Mouse (Mus musculus): ENCODE results near the gene Unc45b.

The Unc45b gene

GRCm38 (mm10) chr11:82910250-82910649 lies at the start of gene Unc45b:
Gene Unc45b, plus strand, starts transcription at chr11:82910550.
- no peak for DNase-seq (ENCODE audit: inconsistent age in 2 of 2, low spot score in 1 of 2)

GRCm38 (mm10) chr11:82860759-82861158 lies 49.6 kb upstream of the Unc45b start:
- no peak for DNase-seq (ENCODE audit: inconsistent age in 2 of 2, low spot score in 1 of 2)

- DNase-seq (ENCODE audit: inconsistent age in 2 of 2, low spot score in 1 of 2): peak; percentile 15 to 49
Measured at GRCm38 (mm10) chr11:82861558-82861957, 48.8 kb upstream of the Unc45b start.

- DNase-seq (ENCODE audit: inconsistent age in 2 of 2, low spot score in 1 of 2): no peak
Measured at GRCm38 (mm10) chr11:82862638-82863037, 47.7 kb upstream of the Unc45b start.

GRCm38 (mm10) chr11:82863059-82863458 lies 47.3 kb upstream of the Unc45b start:
- DNase-seq (ENCODE audit: inconsistent age in 2 of 2, low spot score in 1 of 2): no peak

- no peak for DNase-seq (ENCODE audit: inconsistent age in 2 of 2, low spot score in 1 of 2)
Measured at GRCm38 (mm10) chr11:82863488-82863931, 46.8 kb upstream of the Unc45b start.

GRCm38 (mm10) chr11:82865957-82866356 lies 44.4 kb upstream of the Unc45b start:
- DNase-seq (ENCODE audit: inconsistent age in 2 of 2, low spot score in 1 of 2): no peak

GRCm38 (mm10) chr11:82866850-82867564 lies 43.3 kb upstream of the Unc45b start:
- no peak for DNase-seq (ENCODE audit: inconsistent age in 2 of 2, low spot score in 1 of 2)

GRCm38 (mm10) chr11:82867956-82868355 lies 42.4 kb upstream of the Unc45b start:
- no peak for DNase-seq (ENCODE audit: inconsistent age in 2 of 2, low spot score in 1 of 2)

- DNase-seq (ENCODE audit: inconsistent age in 2 of 2, low spot score in 1 of 2): no peak
Measured at GRCm38 (mm10) chr11:82869506-82870172, 40.7 kb upstream of the Unc45b start.

- DNase-seq (ENCODE audit: inconsistent age in 2 of 2, low spot score in 1 of 2): peak; percentile 57 to 85
Measured at GRCm38 (mm10) chr11:82870173-82871030, 39.9 kb upstream of the Unc45b start.

GRCm38 (mm10) chr11:82871031-82871446 lies 39.3 kb upstream of the Unc45b start, which contains the start of gene Rffl:
Gene Rffl, minus strand, starts transcription at chr11:82871210.
- peak; percentile 91 to 96 for DNase-seq (ENCODE audit: inconsistent age in 2 of 2, low spot score in 1 of 2)

GRCm38 (mm10) chr11:82874924-82875323 lies 35.4 kb upstream of the Unc45b start:
- no peak for DNase-seq (ENCODE audit: inconsistent age in 2 of 2, low spot score in 1 of 2)

- DNase-seq (ENCODE audit: inconsistent age in 2 of 2, low spot score in 1 of 2): no peak
Measured at GRCm38 (mm10) chr11:82875631-82876030, 34.7 kb upstream of the Unc45b start.

- DNase-seq (ENCODE audit: inconsistent age in 2 of 2, low spot score in 1 of 2): no peak
Measured at GRCm38 (mm10) chr11:82877726-82878344, 32.5 kb upstream of the Unc45b start.

- no peak for DNase-seq (ENCODE audit: inconsistent age in 2 of 2, low spot score in 1 of 2)
Measured at GRCm38 (mm10) chr11:82883180-82883579, 27.2 kb upstream of the Unc45b start.

GRCm38 (mm10) chr11:82886559-82886958 lies 23.8 kb upstream of the Unc45b start:
- no peak for DNase-seq (ENCODE audit: inconsistent age in 2 of 2, low spot score in 1 of 2)

GRCm38 (mm10) chr11:82888491-82888946 lies 21.8 kb upstream of the Unc45b start:
- DNase-seq (ENCODE audit: inconsistent age in 2 of 2, low spot score in 1 of 2): peak in 1 of 2 experiments; percentile 55

GRCm38 (mm10) chr11:82889524-82890341 lies 20.6 kb upstream of the Unc45b start:
- no peak for DNase-seq (ENCODE audit: inconsistent age in 2 of 2, low spot score in 1 of 2)

GRCm38 (mm10) chr11:82890342-82890762 lies 20.0 kb upstream of the Unc45b start, which contains the start of gene Rad51d:
Gene Rad51d, minus strand, starts transcription at chr11:82890614.
- peak; percentile 95 to 98 for DNase-seq (ENCODE audit: inconsistent age in 2 of 2, low spot score in 1 of 2)

Measured in adrenal gland, adult (tissue).